Mouse (Mus musculus): ENCODE results near the gene Nup160.

- TF ChIP-seq CTCF (IDR thresholded peaks at IDR 0.05; ENCODE audit: low read depth): no peak
- TF ChIP-seq EP300 (IDR thresholded peaks at IDR 0.05; ENCODE audit: low read depth): no peak
Observed at GRCm38 (mm10) chr2:90765123-90765522, 88.1 kb downstream of the Nup160 start.
